Mouse (Mus musculus) heart, postnatal 25 days (tissue): ENCODE data around the gene Chkb. TPM values are rescaled to one million over a fixed set of nuclear protein-coding genes. Genes with fewer than 3 reads are reported as not detected.
A peak's percentile ranks its signal among the peaks of the same experiment; 100 is the strongest.
"Not testable (repeated sequence)": the region's sequence is repeated elsewhere in the genome, so short reads cannot be mapped to it uniquely, and the experiment has no call there.

Experiments
- DNase-seq: peaks from one replicate; pipeline ENCODE4 v3.0.0; 2022; ENCODE audit warnings: low spot score
- intact Hi-C: fragments of 180-260 bp; cut with DNase I; formaldehyde crosslinking; loops from one replicate; pipeline ENCODE4 v1.15.1; 2025
- total RNA-seq, 2 experiments: library from RNA; stranded (reverse); gene quantifications; 2 replicates each; pipeline ENCODE4 v1.2.3; 2021

Gene Chkb
- total RNA-seq, 2 experiments from 2014 or later, result 40.6 to 44.9 TPM

GRCm38 (mm10) chr15:89455642-89456041, 25.9 kb upstream of the Chkb start:
- intact Hi-C loops, result no loop called here
- DNase-seq, result no peak

- intact Hi-C loops, result no loop called here
These were observed 25.1 kb upstream of the Chkb start for GRCm38 (mm10) chr15:89454857-89455256.

GRCm38 (mm10) chr15:89453865-89454478, 24.3 kb upstream of the Chkb start, which contains the start of gene Mapk8ip2:
TSS of gene Mapk8ip2 (plus strand) at chr15:89453913.
- intact Hi-C loops, result no loop called here

More at GRCm38 (mm10) chr15:89454857-89455256, 25.1 kb upstream of the Chkb start:
- DNase-seq, result no peak

GRCm38 (mm10) chr15:89452906-89453864, 23.5 kb upstream of the Chkb start:
- DNase-seq, result no peak
- intact Hi-C loops, result no loop called here

More at GRCm38 (mm10) chr15:89453865-89454478, 24.3 kb upstream of the Chkb start, which contains the start of gene Mapk8ip2:
- DNase-seq, result no peak

- no peak for DNase-seq
- intact Hi-C loops, result no loop called here
These were observed 12.9 kb upstream of the Chkb start for GRCm38 (mm10) chr15:89442486-89443070.

GRCm38 (mm10) chr15:89435878-89436277, 6.2 kb upstream of the Chkb start:
- intact Hi-C loops, result no loop called here
- DNase-seq, result no peak

- intact Hi-C loops, result no loop called here
- DNase-seq, result no peak
These were observed 4.4 kb upstream of the Chkb start for GRCm38 (mm10) chr15:89434136-89434535.

- intact Hi-C loops, result no loop called here
- no peak for DNase-seq
These were observed 3.2 kb upstream of the Chkb start for GRCm38 (mm10) chr15:89432946-89433345.

- intact Hi-C loops, result loop anchor here (2.0 kb wide), 1 partner anchor 43 kb away; no protein-coding TSS in a partner anchor
- no peak for DNase-seq
These were observed 2.1 kb upstream of the Chkb start for GRCm38 (mm10) chr15:89431806-89432205.

GRCm38 (mm10) chr15:89431271-89431670, 1.6 kb upstream of the Chkb start:
- intact Hi-C loops, result loop anchor here (2.0 kb wide), 1 partner anchor 44 kb away; no protein-coding TSS in a partner anchor

GRCm38 (mm10) chr15:89430771-89431170, 1.1 kb upstream of the Chkb start:
- intact Hi-C loops, result loop anchor here (2.0 kb wide), 1 partner anchor 44 kb away; no protein-coding TSS in a partner anchor
- not testable (repeated sequence) for DNase-seq

More at GRCm38 (mm10) chr15:89431271-89431670, 1.6 kb upstream of the Chkb start:
- no peak for DNase-seq

GRCm38 (mm10) chr15:89430341-89430740, 633 bp upstream of the Chkb start:
- DNase-seq, result no peak
- intact Hi-C loops, result loop anchor here (2.0 kb wide), 1 partner anchor 44 kb away; no protein-coding TSS in a partner anchor

GRCm38 (mm10) chr15:89428821-89429351, 822 bp downstream of the Chkb start:
- intact Hi-C loops, result loop anchor here (2.0 kb wide), 1 partner anchor 52 kb away; the partner anchor contains the start of gene Tymp
- DNase-seq, result no peak

- DNase-seq, result no peak
- intact Hi-C loops, result loop anchor here (2.0 kb wide), 1 partner anchor 51 kb away; the partner anchor contains the start of gene Tymp
These were observed 1.4 kb downstream of the Chkb start for GRCm38 (mm10) chr15:89428136-89428790.

GRCm38 (mm10) chr15:89426716-89427115, 3.0 kb downstream of the Chkb start:
- no peak for DNase-seq
- intact Hi-C loops, result no loop called here

- DNase-seq, result peak; percentile 59
- intact Hi-C loops, result no loop called here
These were observed 4.0 kb downstream of the Chkb start, which contains the start of gene Cpt1b for GRCm38 (mm10) chr15:89425711-89426121. TSS of gene Cpt1b (minus strand) at chr15:89425863.

GRCm38 (mm10) chr15:89424621-89425020, 5.1 kb downstream of the Chkb start:
- intact Hi-C loops, result no loop called here
- DNase-seq, result no peak

- intact Hi-C loops, result no loop called here
- no peak for DNase-seq
These were observed 7.8 kb downstream of the Chkb start for GRCm38 (mm10) chr15:89421938-89422337.

GRCm38 (mm10) chr15:89415282-89415681, 14.4 kb downstream of the Chkb start:
- intact Hi-C loops, result no loop called here
- DNase-seq, result no peak
